Mouse (Mus musculus): ENCODE data around the gene Prep. TPM values are rescaled to one million over a fixed set of nuclear protein-coding genes. Genes with fewer than 3 reads are reported as not detected.

Gene Prep
- polyA plus RNA-seq, 1 experiment from 2014 or later = 18.3 TPM

DNA sequence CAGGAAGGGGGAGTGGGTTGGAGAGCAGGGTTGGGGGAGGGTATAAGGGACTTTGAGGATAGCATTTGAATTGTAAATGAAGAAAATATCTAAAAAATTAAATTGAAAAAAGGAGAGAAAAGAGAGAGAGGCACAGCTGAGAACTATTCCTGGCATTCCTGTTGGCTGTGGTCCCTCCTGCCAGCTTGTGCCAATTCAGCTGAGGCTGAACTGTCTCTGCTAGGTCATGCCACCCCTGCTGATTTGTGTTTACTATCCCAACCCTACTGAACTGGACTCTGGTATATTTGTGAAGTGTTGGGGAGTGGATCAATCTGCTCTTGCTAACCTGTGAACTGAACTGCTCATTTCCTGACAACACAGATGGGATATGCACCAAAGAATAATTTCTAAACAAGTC, 143.2 kb downstream of the Prep start:
- no peaks in the 10 kb centered on the region for H3K36me3 ChIP-seq (ENCODE audit: control insufficient read depth, insufficient read depth, low read length)
- H3K9ac ChIP-seq (replicated peaks; ENCODE audit: low read depth, low read length) = no peak overlapping the region
- H3K4me3 ChIP-seq (ENCODE audit: low read depth, low read length) = no peak overlapping the region
- H3K4me2 ChIP-seq (ENCODE audit: low read depth, low read length) = no peak overlapping the region
- H3K9me3 ChIP-seq (ENCODE audit: control insufficient read depth, low read length) = no peaks in the 10 kb centered on the region
- no peak for ATAC-seq (ENCODE audit: low read depth)
- H3K27ac ChIP-seq (ENCODE audit: low read depth, low read length) = no peak overlapping the region
- H3K4me1 ChIP-seq (ENCODE audit: control insufficient read depth, insufficient read depth, low read length) = no peaks in the 10 kb centered on the region
- no peaks in the 10 kb centered on the region for H3K27me3 ChIP-seq (ENCODE audit: control insufficient read depth, insufficient read depth, low read length)

DNA sequence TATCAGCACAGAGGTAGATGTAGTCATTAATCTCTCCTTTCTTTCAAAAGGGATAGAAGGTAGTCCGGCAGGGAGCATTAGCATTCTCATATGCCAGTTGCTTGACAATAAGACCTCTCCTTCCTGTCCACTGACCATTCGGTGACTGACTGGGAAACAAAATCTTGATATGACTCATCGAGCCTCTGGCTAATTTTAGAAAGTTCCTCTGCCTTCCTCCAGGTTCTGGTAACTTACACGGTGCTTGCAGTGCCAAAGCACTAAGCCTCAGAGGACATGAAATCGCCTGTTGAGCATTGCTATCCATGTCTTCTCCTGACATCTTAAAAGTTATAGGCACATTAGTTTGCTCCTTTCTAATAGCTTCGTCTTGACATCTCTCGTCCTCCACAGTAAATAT, 149.7 kb downstream of the Prep start:
- no peaks in the 10 kb centered on the region for H3K4me1 ChIP-seq (ENCODE audit: control insufficient read depth, insufficient read depth, low read length)
- H3K4me3 ChIP-seq (ENCODE audit: low read depth, low read length) = no peak overlapping the region
- no peak overlapping the region for H3K9ac ChIP-seq (replicated peaks; ENCODE audit: low read depth, low read length)
- H3K4me2 ChIP-seq (ENCODE audit: low read depth, low read length) = no peak overlapping the region
- no peaks in the 10 kb centered on the region for H3K36me3 ChIP-seq (ENCODE audit: control insufficient read depth, insufficient read depth, low read length)
- no peaks in the 10 kb centered on the region for H3K9me3 ChIP-seq (ENCODE audit: control insufficient read depth, low read length)
- H3K27me3 ChIP-seq (ENCODE audit: control insufficient read depth, insufficient read depth, low read length) = no peaks in the 10 kb centered on the region
- ATAC-seq (ENCODE audit: low read depth) = no peak
- H3K27ac ChIP-seq (ENCODE audit: low read depth, low read length) = no peak overlapping the region
- WGBS = 82% methylated on average over 7 of the region's 7 CpGs

Small RNA genes within 50 kb of the gene (microRNA-seq; reads per million reads assigned to microRNA genes)
- not detected for gene Gm23766

Other genes with a start within 250 kb of the Prep start
- gene Popdc3, start 110.9 kb downstream of the Prep start, polyA plus RNA-seq (2014; fragmentation: Nextera tagmentation; extraction: Ambion mirVana) = 1.9 and 4.3 TPM in 2 replicates